Mouse (Mus musculus): ENCODE measurements at regions not wholly inside any gene's neighbourhood (a gene's known extent, or its start where the extent isn't known, plus 50 kb on each side); places are given as distances from the start of the nearest gene placed in this dataset.

- Histone ChIP-seq H3K36me3 (ENCODE audit: control insufficient read depth, insufficient read depth, low read length, poor library complexity, severe bottlenecking) (no peaks in the 10 kb centered on the region), H3K9ac (ENCODE audit: insufficient read depth, low read depth, low read length, poor library complexity, severe bottlenecking) (no peak overlapping the region), H3K27ac (ENCODE audit: insufficient read depth, low read depth, low read length, poor library complexity, severe bottlenecking) (no peak overlapping the region), H3K4me1 (ENCODE audit: control insufficient read depth in 2 of 2, insufficient read depth in 2 of 2, low read length in 2 of 2, poor library complexity in 1 of 2) (no peaks in the 10 kb centered on the region), H3K9me3 (ENCODE audit: control insufficient read depth, insufficient read depth, low read depth, low read length) (no peaks in the 10 kb centered on the region), H3K4me3 (ENCODE audit: insufficient read depth in 1 of 2, low read depth in 1 of 2, low read length in 2 of 2, poor library complexity in 1 of 2, severe bottlenecking in 1 of 2) (no peak overlapping the region)
- TF ChIP-seq CHD2 (IDR thresholded peaks at IDR 0.05; ENCODE audit: low read depth, low read length) (no peak), ZNF384 (IDR thresholded peaks at IDR 0.05; ENCODE audit: low read depth, low read length) (no peak), HCFC1 (IDR thresholded peaks at IDR 0.05; ENCODE audit: borderline replicate concordance, insufficient read depth, low read length) (no peak), ZC3H11A (IDR thresholded peaks at IDR 0.05; ENCODE audit: borderline replicate concordance, low read depth, low read length) (no peak), MAFK (IDR thresholded peaks at IDR 0.05; ENCODE audit: insufficient read depth, low read depth, low read length) (no peak)
- DNase-seq (ENCODE audit: low read depth, low spot score), result no peak
- in situ Hi-C loops (cut with MboI; ENCODE audit: low sequenced_read_pairs in 2 of 2, unreplicated experiment in 2 of 2), result no loop called here
Measured at GRCm38 (mm10) chr12:39317229-39317628, 538.0 kb downstream of the Etv1 start.

- Histone ChIP-seq H3K9ac (ENCODE audit: insufficient read depth, low read depth, low read length, poor library complexity, severe bottlenecking) (no peak overlapping the region), H3K9me3 (ENCODE audit: control insufficient read depth, insufficient read depth, low read depth, low read length) (no peaks in the 10 kb centered on the region), H3K4me3 (ENCODE audit: insufficient read depth in 1 of 2, low read depth in 1 of 2, low read length in 2 of 2, poor library complexity in 1 of 2, severe bottlenecking in 1 of 2) (no peak overlapping the region), H3K36me3 (ENCODE audit: control insufficient read depth, insufficient read depth, low read length, poor library complexity, severe bottlenecking) (no peaks in the 10 kb centered on the region), H3K27ac (ENCODE audit: insufficient read depth, low read depth, low read length, poor library complexity, severe bottlenecking) (no peak overlapping the region), H3K4me1 (ENCODE audit: control insufficient read depth in 2 of 2, insufficient read depth in 2 of 2, low read length in 2 of 2, poor library complexity in 1 of 2) (no peaks in the 10 kb centered on the region)
- TF ChIP-seq HCFC1 (IDR thresholded peaks at IDR 0.05; ENCODE audit: borderline replicate concordance, insufficient read depth, low read length), result no peak
- no peak for TF ChIP-seq ZC3H11A (IDR thresholded peaks at IDR 0.05; ENCODE audit: borderline replicate concordance, low read depth, low read length)
- no peak for TF ChIP-seq CHD2 (IDR thresholded peaks at IDR 0.05; ENCODE audit: low read depth, low read length)
- TF ChIP-seq MAFK (IDR thresholded peaks at IDR 0.05; ENCODE audit: insufficient read depth, low read depth, low read length), result no peak
- TF ChIP-seq ZNF384 (IDR thresholded peaks at IDR 0.05; ENCODE audit: low read depth, low read length), result no peak
- no peak for DNase-seq (ENCODE audit: low read depth, low spot score)
- in situ Hi-C loops (cut with MboI; ENCODE audit: low sequenced_read_pairs in 2 of 2, unreplicated experiment in 2 of 2), result no loop called here
Measured at GRCm38 (mm10) chr12:39321453-39321852, 542.3 kb downstream of the Etv1 start.

- Histone ChIP-seq H3K9ac (ENCODE audit: insufficient read depth, low read depth, low read length, poor library complexity, severe bottlenecking) (no peak overlapping the region), H3K4me1 (ENCODE audit: control insufficient read depth in 2 of 2, insufficient read depth in 2 of 2, low read length in 2 of 2, poor library complexity in 1 of 2) (no peaks in the 10 kb centered on the region), H3K36me3 (ENCODE audit: control insufficient read depth, insufficient read depth, low read length, poor library complexity, severe bottlenecking) (no peaks in the 10 kb centered on the region), H3K27ac (ENCODE audit: insufficient read depth, low read depth, low read length, poor library complexity, severe bottlenecking) (no peak overlapping the region), H3K4me3 (ENCODE audit: insufficient read depth in 1 of 2, low read depth in 1 of 2, low read length in 2 of 2, poor library complexity in 1 of 2, severe bottlenecking in 1 of 2) (no peak overlapping the region), H3K9me3 (ENCODE audit: control insufficient read depth, insufficient read depth, low read depth, low read length) (no peaks in the 10 kb centered on the region)
- in situ Hi-C loops (cut with MboI; ENCODE audit: low sequenced_read_pairs in 2 of 2, unreplicated experiment in 2 of 2), result no loop called here
- TF ChIP-seq CHD2 (IDR thresholded peaks at IDR 0.05; ENCODE audit: low read depth, low read length), result no peak
- TF ChIP-seq HCFC1 (IDR thresholded peaks at IDR 0.05; ENCODE audit: borderline replicate concordance, insufficient read depth, low read length), result no peak
- no peak for TF ChIP-seq ZNF384 (IDR thresholded peaks at IDR 0.05; ENCODE audit: low read depth, low read length)
- TF ChIP-seq ZC3H11A (IDR thresholded peaks at IDR 0.05; ENCODE audit: borderline replicate concordance, low read depth, low read length), result no peak
- DNase-seq (ENCODE audit: low read depth, low spot score), result no peak
Measured at GRCm38 (mm10) chr12:39326157-39326556, 547.0 kb downstream of the Etv1 start.

GRCm38 (mm10) chr12:39326668-39327299 lies 547.6 kb downstream of the Etv1 start:
- no peak for TF ChIP-seq ZC3H11A (IDR thresholded peaks at IDR 0.05; ENCODE audit: borderline replicate concordance, low read depth, low read length)
- no peak for TF ChIP-seq HCFC1 (IDR thresholded peaks at IDR 0.05; ENCODE audit: borderline replicate concordance, insufficient read depth, low read length)
- no peak for TF ChIP-seq ZNF384 (IDR thresholded peaks at IDR 0.05; ENCODE audit: low read depth, low read length)
- no peak for TF ChIP-seq MAFK (IDR thresholded peaks at IDR 0.05; ENCODE audit: insufficient read depth, low read depth, low read length)
- no peak for TF ChIP-seq CHD2 (IDR thresholded peaks at IDR 0.05; ENCODE audit: low read depth, low read length)
- Histone ChIP-seq H3K36me3 (ENCODE audit: control insufficient read depth, insufficient read depth, low read length, poor library complexity, severe bottlenecking) (no peaks in the 10 kb centered on the region), H3K4me1 (ENCODE audit: control insufficient read depth in 2 of 2, insufficient read depth in 2 of 2, low read length in 2 of 2, poor library complexity in 1 of 2) (no peaks in the 10 kb centered on the region), H3K27ac (ENCODE audit: insufficient read depth, low read depth, low read length, poor library complexity, severe bottlenecking) (no peak overlapping the region), H3K9ac (ENCODE audit: insufficient read depth, low read depth, low read length, poor library complexity, severe bottlenecking) (no peak overlapping the region), H3K4me3 (ENCODE audit: insufficient read depth in 1 of 2, low read depth in 1 of 2, low read length in 2 of 2, poor library complexity in 1 of 2, severe bottlenecking in 1 of 2) (no peak overlapping the region), H3K9me3 (ENCODE audit: control insufficient read depth, insufficient read depth, low read depth, low read length) (no peaks in the 10 kb centered on the region)
- DNase-seq (ENCODE audit: low read depth, low spot score), result no peak
- in situ Hi-C loops (cut with MboI; ENCODE audit: low sequenced_read_pairs in 2 of 2, unreplicated experiment in 2 of 2), result no loop called here

GRCm38 (mm10) chr12:39328377-39328776 lies 549.2 kb downstream of the Etv1 start:
- in situ Hi-C loops (cut with MboI; ENCODE audit: low sequenced_read_pairs in 2 of 2, unreplicated experiment in 2 of 2), result no loop called here
- no peak overlapping the region for H3K27ac ChIP-seq (ENCODE audit: insufficient read depth, low read depth, low read length, poor library complexity, severe bottlenecking)
- DNase-seq (ENCODE audit: low read depth, low spot score), result no peak
- TF ChIP-seq MAFK (IDR thresholded peaks at IDR 0.05; ENCODE audit: insufficient read depth, low read depth, low read length), result no peak
- no peaks in the 10 kb centered on the region for H3K9me3 ChIP-seq (ENCODE audit: control insufficient read depth, insufficient read depth, low read depth, low read length)
- H3K4me3 ChIP-seq (ENCODE audit: insufficient read depth in 1 of 2, low read depth in 1 of 2, low read length in 2 of 2, poor library complexity in 1 of 2, severe bottlenecking in 1 of 2), result no peak overlapping the region
- no peaks in the 10 kb centered on the region for H3K36me3 ChIP-seq (ENCODE audit: control insufficient read depth, insufficient read depth, low read length, poor library complexity, severe bottlenecking)
- no peak overlapping the region for H3K9ac ChIP-seq (ENCODE audit: insufficient read depth, low read depth, low read length, poor library complexity, severe bottlenecking)
- H3K4me1 ChIP-seq (ENCODE audit: control insufficient read depth in 2 of 2, insufficient read depth in 2 of 2, low read length in 2 of 2, poor library complexity in 1 of 2), result no peaks in the 10 kb centered on the region

Measured in ES-E14 (cell line).